Mouse (Mus musculus) testis, adult 2 months (tissue): Measurements from ENCODE around the gene Cdc42ep2. TPM values are rescaled to one million over a fixed set of nuclear protein-coding genes. Genes with fewer than 3 reads are reported as not detected.
A peak's percentile ranks its signal among the peaks of the same experiment; 100 is the strongest.

Source experiments
- H3K27ac ChIP-seq: fragments of 200-500 bp; 2 replicates; pipeline ENCODE4 v1.5.1; 2012; ENCODE audit warnings: low read depth, low read length; ENCODE audit not compliant: control insufficient read depth, insufficient read depth
- H3K27me3 ChIP-seq: fragments of 200-500 bp; 2 replicates; pipeline ENCODE4 v1.6.1; 2012; ENCODE audit warnings: mild to moderate bottlenecking, low read length, moderate library complexity; ENCODE audit not compliant: control insufficient read depth, insufficient read depth
- H3K36me3 ChIP-seq: fragments of 200-500 bp; 2 replicates; pipeline ENCODE4 v1.6.1; 2012; ENCODE audit warnings: mild to moderate bottlenecking, low read length; ENCODE audit not compliant: control insufficient read depth, insufficient read depth
- H3K4me1 ChIP-seq: fragments of 200-500 bp; 2 replicates; pipeline ENCODE4 v1.6.1; 2012; ENCODE audit warnings: low read length; ENCODE audit not compliant: control insufficient read depth, insufficient read depth
- H3K4me3 ChIP-seq: fragments of 200-500 bp; 2 replicates; pipeline ENCODE4 v1.5.1; 2012; ENCODE audit warnings: low read depth, mild to moderate bottlenecking, low read length, moderate library complexity, mixed read lengths; ENCODE audit not compliant: control insufficient read depth
- CTCF ChIP-seq: fragments of 200-500 bp; IDR thresholded peaks from 2 replicates; pipeline ENCODE4 v1.5.1; 2012; ENCODE audit warnings: low read depth, mild to moderate bottlenecking, inconsistent platforms, low read length, moderate library complexity; ENCODE audit not compliant: control insufficient read depth, insufficient read depth, insufficient replicate concordance
- POLR2A ChIP-seq: fragments of 200-500 bp; IDR thresholded peaks from 2 replicates; pipeline ENCODE4 v1.6.1; 2012; ENCODE audit warnings: low read depth, mild to moderate bottlenecking, inconsistent platforms, low read length, moderate library complexity; ENCODE audit not compliant: control insufficient read depth
- polyA plus RNA-seq: library from polyadenylated mRNA; depleted of rRNA; stranded (reverse); fragments of >200 nt; gene quantifications from 2 replicates; pipeline ENCODE4 v1.2.3, GENCODE M21; 2012; rRNA removed

The Cdc42ep2 gene
- polyA plus RNA-seq, result 0.89 and 0.90 TPM in 2 replicates

DNA sequence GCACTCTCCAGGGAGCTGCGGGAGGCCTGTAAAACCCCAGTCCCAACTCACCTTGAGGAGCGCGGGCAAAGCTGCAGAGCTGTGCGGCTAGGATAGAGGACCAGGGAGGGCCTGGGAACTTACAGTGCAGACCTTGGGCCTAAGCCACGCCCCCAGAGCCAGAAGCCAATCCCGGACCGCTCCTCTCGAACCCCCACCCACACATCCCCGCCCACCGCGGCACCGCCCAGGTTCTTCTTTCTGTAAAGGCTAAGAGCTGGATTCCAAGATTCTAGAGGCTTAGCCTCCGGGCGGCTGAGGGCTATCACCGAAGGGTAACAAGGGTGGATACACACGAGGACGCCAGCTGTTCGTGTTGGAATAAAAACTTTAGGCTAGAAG, at the start of gene Cdc42ep2:
Cdc42ep2 (minus strand) TSS at position 104 of the 381 bp plus-strand sequence.
- TF ChIP-seq POLR2A (peak; percentile 53; the same call in 1 of the 2 replicates), CTCF (no peak)
- H3K4me3 ChIP-seq, result peak within 1 kb of the TSS; percentile 83
- peaks cover 14% of the 10 kb centered on the region for H3K4me1 ChIP-seq
- no peaks in the 10 kb centered on the region for H3K36me3 ChIP-seq
- H3K27me3 ChIP-seq, result no peaks in the 10 kb centered on the region
- H3K27ac ChIP-seq, result peak within 1 kb of the TSS; percentile 60

GRCm38 (mm10) chr19:5967664-5968063, 43.0 kb upstream of the Cdc42ep2 start:
- Histone ChIP-seq H3K4me3 (no peak overlapping the region), H3K4me1 (peaks cover 3% of the 10 kb centered on the region), H3K27me3 (no peaks in the 10 kb centered on the region), H3K27ac (no peak overlapping the region), H3K36me3 (no peaks in the 10 kb centered on the region)
- TF ChIP-seq POLR2A, result no peak
- TF ChIP-seq CTCF, result no peak

DNA sequence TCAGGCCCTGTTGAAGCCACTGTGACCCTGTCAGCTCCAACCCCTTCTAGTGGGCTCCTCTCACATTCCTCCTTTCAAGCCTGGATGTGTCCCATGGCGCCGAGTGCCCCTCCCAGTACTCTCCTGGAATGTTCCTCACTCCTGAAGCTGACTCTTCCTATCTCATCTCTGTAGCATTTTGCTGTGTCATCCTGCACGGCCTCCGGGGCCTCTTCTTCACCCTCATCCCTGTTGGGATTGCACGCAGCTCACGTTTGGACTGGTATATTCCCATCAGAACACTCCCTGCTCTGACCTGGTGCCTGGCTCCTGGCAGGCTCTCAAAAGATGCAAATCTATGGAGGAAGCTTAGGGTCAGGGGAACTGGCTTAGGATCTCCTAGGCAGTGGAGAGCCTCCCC, 42.2 kb upstream of the Cdc42ep2 start:
- TF ChIP-seq CTCF, result no peak
- no peak for TF ChIP-seq POLR2A
- no peak overlapping the region for H3K27ac ChIP-seq
- peaks cover 3% of the 10 kb centered on the region for H3K4me1 ChIP-seq

GRCm38 (mm10) chr19:5965910-5966309, 41.3 kb upstream of the Cdc42ep2 start:
- H3K4me1 ChIP-seq, result peaks cover 3% of the 10 kb centered on the region
- TF ChIP-seq CTCF (no peak), POLR2A (no peak)
- no peaks in the 10 kb centered on the region for H3K27me3 ChIP-seq
- H3K4me3 ChIP-seq, result no peak overlapping the region
- H3K27ac ChIP-seq, result no peak overlapping the region
- H3K36me3 ChIP-seq, result peaks cover 5% of the 10 kb centered on the region; the same call in 1 of the 2 replicates

More for the DNA sequence above, 42.2 kb upstream of the Cdc42ep2 start:
- no peaks in the 10 kb centered on the region for H3K36me3 ChIP-seq
- no peaks in the 10 kb centered on the region for H3K27me3 ChIP-seq
- no peak overlapping the region for H3K4me3 ChIP-seq

DNA sequence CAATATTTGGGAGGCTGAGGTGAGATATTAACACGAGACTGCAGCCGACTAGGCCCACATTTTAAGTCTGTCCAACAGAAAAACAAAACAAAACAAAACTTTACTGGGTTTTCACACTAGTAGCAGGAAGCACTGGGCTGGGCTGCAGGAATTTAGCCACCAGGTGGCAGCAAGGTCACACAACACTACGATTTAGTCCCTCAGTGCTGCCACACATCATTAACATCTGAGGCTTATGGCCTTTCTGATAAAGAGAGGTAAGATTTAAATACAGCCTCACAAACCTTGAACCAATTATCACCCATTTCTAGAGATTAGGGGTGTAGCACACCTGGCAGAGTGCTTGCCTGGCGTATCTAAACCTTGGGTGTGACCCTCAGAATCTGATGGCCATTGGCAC, 40.7 kb upstream of the Cdc42ep2 start:
- Histone ChIP-seq H3K4me1 (peaks cover 3% of the 10 kb centered on the region), H3K4me3 (no peak overlapping the region), H3K27me3 (no peaks in the 10 kb centered on the region), H3K27ac (no peak overlapping the region), H3K36me3 (peaks cover 5% of the 10 kb centered on the region; the same call in 1 of the 2 replicates)
- no peak for TF ChIP-seq POLR2A
- peak; percentile 60; the same call in 1 of the 2 replicates for TF ChIP-seq CTCF

GRCm38 (mm10) chr19:5964804-5965203, 40.2 kb upstream of the Cdc42ep2 start:
- H3K4me3 ChIP-seq, result peak overlapping the region; percentile 94
- TF ChIP-seq POLR2A, result no peak
- no peak for TF ChIP-seq CTCF

DNA sequence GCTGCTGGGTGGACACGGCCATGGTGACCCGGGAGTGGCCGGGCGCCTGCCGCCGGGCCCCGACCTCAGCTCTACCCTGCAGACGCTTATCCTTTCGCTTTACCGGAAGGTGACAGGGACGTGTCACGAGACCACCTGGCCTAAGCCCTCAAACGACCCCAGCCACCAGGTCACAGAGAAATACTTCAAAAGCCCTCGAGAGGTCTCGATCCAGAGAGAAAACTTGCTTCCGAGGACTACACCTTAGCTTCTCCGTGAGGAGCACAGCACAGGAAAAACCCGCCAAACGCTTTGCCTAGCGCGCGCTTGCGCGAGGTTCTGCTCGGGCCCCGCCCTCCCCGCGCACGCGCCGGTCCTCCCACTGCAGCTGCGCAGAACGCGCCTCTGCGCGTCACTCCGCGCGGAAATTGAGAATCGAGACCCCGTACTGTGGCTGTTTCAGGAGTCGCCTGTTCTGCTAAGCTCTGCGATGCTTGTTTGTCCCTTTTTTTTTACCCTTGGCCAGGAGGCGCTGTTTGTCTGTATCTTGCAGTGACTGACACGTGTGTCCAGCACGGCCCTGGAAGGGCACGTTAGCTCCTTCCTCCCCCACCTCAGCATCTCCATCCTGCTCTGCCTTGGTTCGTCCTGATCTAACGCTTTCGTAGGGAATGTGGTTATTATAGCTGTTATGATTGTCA, 39.4 kb upstream of the Cdc42ep2 start, which contains the start of gene Pola2:
Pola2 (minus strand) TSS at position 320 of the 680 bp plus-strand sequence.
- Histone ChIP-seq H3K4me3 (peak within 1 kb of the TSS; percentile 94), H3K36me3 (peaks cover 5% of the 10 kb centered on the region; the same call in 1 of the 2 replicates), H3K27ac (peak within 1 kb of the TSS; percentile 76), H3K4me1 (peaks cover 3% of the 10 kb centered on the region), H3K27me3 (no peaks in the 10 kb centered on the region)
- TF ChIP-seq CTCF (no peak), POLR2A (peak; percentile 70)

More at GRCm38 (mm10) chr19:5964804-5965203, 40.2 kb upstream of the Cdc42ep2 start:
- H3K27me3 ChIP-seq, result no peaks in the 10 kb centered on the region
- H3K36me3 ChIP-seq, result peaks cover 5% of the 10 kb centered on the region; the same call in 1 of the 2 replicates
- peaks cover 3% of the 10 kb centered on the region for H3K4me1 ChIP-seq
- no peak overlapping the region for H3K27ac ChIP-seq
